Mouse (Mus musculus) intestine, postnatal 0 days (tissue): ENCODE data around the gene Ccdc85a. TPM values are rescaled to one million over a fixed set of nuclear protein-coding genes. Genes with fewer than 3 reads are reported as not detected.
"Not testable (repeated sequence)": the region's sequence is repeated elsewhere in the genome, so short reads cannot be mapped to it uniquely, and the experiment has no call there.

Experiments used
- ATAC-seq: fragments of 200-750 bp; cut with Nextera tagmentation; 2 replicates; pipeline ENCODE4 v1.8.0; 2017; ENCODE audit warnings: mild to moderate bottlenecking, moderate TSS enrichment, moderate library complexity
- H3K27ac ChIP-seq: fragments of 300-500 bp; sonication (generic); 2 replicates; pipeline ENCODE4 v1.5.1; 2014; ENCODE audit warnings: mild to moderate bottlenecking, low read depth, low read length, moderate library complexity
- H3K27me3 ChIP-seq: fragments of 300-500 bp; sonication (generic); replicated peaks from 2 replicates; pipeline ENCODE4 v1.6.1; 2014; ENCODE audit warnings: low read length, mixed read lengths; ENCODE audit not compliant: control insufficient read depth, insufficient read depth
- H3K36me3 ChIP-seq: fragments of 300-500 bp; sonication (generic); 2 replicates; pipeline ENCODE4 v1.6.1; 2014; ENCODE audit warnings: mild to moderate bottlenecking, moderate library complexity; ENCODE audit not compliant: control insufficient read depth, insufficient read depth
- H3K4me1 ChIP-seq: fragments of 300-500 bp; sonication (generic); replicated peaks from 2 replicates; pipeline ENCODE4 v1.6.1; 2014; ENCODE audit warnings: antibody characterized with exemption, low read length, mixed read lengths; ENCODE audit not compliant: control insufficient read depth, insufficient read depth
- H3K4me2 ChIP-seq: fragments of 300-500 bp; sonication (generic); replicated peaks from 2 replicates; pipeline ENCODE4 v1.6.1; 2014; ENCODE audit warnings: low read depth, mild to moderate bottlenecking, moderate library complexity
- H3K4me3 ChIP-seq: fragments of 300-500 bp; sonication (generic); 2 replicates; pipeline ENCODE4 v1.5.1; 2014; ENCODE audit warnings: low read depth, low read length
- H3K9ac ChIP-seq: fragments of 300-500 bp; sonication (generic); 2 replicates; pipeline ENCODE4 v1.6.1; 2014; ENCODE audit warnings: mild to moderate bottlenecking, low read depth, low read length
- H3K9me3 ChIP-seq: fragments of 300-500 bp; sonication (generic); 2 replicates; pipeline ENCODE4 v1.6.1; 2016; ENCODE audit warnings: mixed run types; ENCODE audit not compliant: control insufficient read depth
- CTCF ChIP-seq: sonication (generic); IDR thresholded peaks from 2 replicates; pipeline ENCODE4 v1.5.1; 2016; ENCODE audit warnings: low read depth, mild to moderate bottlenecking, control low read depth, antibody characterized with exemption, moderate library complexity
- WGBS: fragments of 180-500 bp; shearing (Covaris S2); extraction: QIAGEN DNeasy Blood & Tissue Kit; methylation state at CpG from one replicate; pipeline ENCODE4 v1.1.7; 2014; 5-methylcytosine and 5-hydroxymethylcytosine counted together
- polyA plus RNA-seq: library from polyadenylated mRNA; unstranded; fragments of >200 nt; fragmentation: Nextera tagmentation; extraction: Ambion mirVana; gene quantifications from 2 replicates; pipeline ENCODE4 v1.2.1, GENCODE M21; 2015

Ccdc85a gene
- polyA plus RNA-seq, 1 experiment from 2014 or later: 0.53 TPM

- Histone ChIP-seq H3K4me1 (no peaks in the 10 kb centered on the region), H3K4me3 (no peak overlapping the region), H3K27ac (no peak overlapping the region), H3K4me2 (no peak overlapping the region), H3K9me3 (no peaks in the 10 kb centered on the region), H3K9ac (no peak overlapping the region), H3K36me3 (no peaks in the 10 kb centered on the region), H3K27me3 (no peaks in the 10 kb centered on the region)
- ATAC-seq: no peak
- WGBS: 91% methylated on average over 1 of the region's 1 CpGs
- TF ChIP-seq CTCF: no peak
These were observed 125.0 kb downstream of the Ccdc85a start for GRCm38 (mm10) chr11:28459165-28459564.

DNA sequence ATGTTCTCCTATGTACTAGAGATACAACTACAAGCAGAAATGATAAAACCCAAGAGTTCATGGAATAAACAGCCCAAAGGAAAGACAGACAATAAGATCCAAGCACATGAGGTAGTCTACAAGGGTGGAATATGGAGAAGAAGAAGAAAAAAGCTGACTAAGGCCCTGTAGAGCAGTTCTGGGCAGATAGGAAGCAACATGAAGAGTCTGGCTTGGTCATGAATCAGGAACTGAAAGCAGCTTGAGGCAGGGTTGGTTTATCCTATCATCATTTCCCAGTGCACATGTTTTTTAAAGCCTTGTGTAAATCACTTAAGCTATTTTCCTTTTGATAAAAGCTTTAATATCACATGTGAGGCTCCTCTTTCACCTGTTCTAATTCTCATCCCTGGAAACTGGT lies 144.2 kb downstream of the Ccdc85a start:
- no peaks in the 10 kb centered on the region for H3K27me3 ChIP-seq
- no peaks in the 10 kb centered on the region for H3K4me1 ChIP-seq
- no peak for TF ChIP-seq CTCF
- no peak overlapping the region for H3K4me2 ChIP-seq
- no peak overlapping the region for H3K4me3 ChIP-seq
- H3K9me3 ChIP-seq: no peaks in the 10 kb centered on the region
- H3K36me3 ChIP-seq: no peaks in the 10 kb centered on the region
- ATAC-seq: no peak
- H3K9ac ChIP-seq: no peak overlapping the region
- no peak overlapping the region for H3K27ac ChIP-seq

DNA sequence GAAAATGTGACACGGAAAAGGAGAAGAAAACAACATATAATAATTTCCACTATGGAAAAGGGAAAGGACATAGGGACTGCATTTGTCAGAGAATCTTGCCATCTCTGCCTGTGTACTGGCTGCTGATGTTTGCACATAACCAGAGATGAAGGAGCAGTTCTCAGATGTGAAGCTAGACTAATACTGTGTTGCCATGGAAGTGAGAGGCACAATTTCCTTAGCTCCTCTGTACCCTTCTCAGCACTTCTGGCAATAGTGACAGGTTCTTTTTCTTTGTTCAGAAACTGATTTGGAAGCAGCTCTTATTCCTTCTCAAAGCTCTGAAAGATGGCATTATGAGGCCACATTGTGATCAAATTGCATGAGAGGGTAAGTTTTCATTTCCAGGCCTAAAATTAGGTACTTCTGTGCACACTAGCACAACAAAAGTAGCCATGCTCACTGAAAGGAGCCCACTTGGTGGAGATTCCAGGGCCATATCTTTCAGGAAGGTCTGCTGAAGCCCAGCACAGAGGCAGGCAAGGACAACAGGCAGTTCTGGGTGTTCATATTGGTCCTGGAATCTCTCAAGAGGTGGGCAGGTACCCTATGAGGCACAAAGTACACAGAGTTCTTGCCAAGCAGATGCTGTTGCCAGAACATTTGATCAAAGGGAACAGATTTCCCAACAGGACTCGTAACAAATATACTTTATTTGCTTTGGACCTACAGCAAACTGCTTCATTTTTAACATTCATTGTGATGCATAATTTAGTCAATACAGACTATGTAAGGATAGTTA lies 161.5 kb downstream of the Ccdc85a start:
- H3K4me3 ChIP-seq: no peak overlapping the region
- no peak overlapping the region for H3K27ac ChIP-seq
- no peak for TF ChIP-seq CTCF
- ATAC-seq: no peak
- no peaks in the 10 kb centered on the region for H3K9me3 ChIP-seq
- H3K9ac ChIP-seq: no peak overlapping the region
- no peaks in the 10 kb centered on the region for H3K4me1 ChIP-seq
- H3K4me2 ChIP-seq: no peak overlapping the region
- H3K27me3 ChIP-seq: no peaks in the 10 kb centered on the region
- no peaks in the 10 kb centered on the region for H3K36me3 ChIP-seq
- 84% methylated on average over 2 of the region's 2 CpGs for WGBS

- H3K4me2 ChIP-seq: no peak overlapping the region
- H3K4me3 ChIP-seq: no peak overlapping the region
- ATAC-seq: no peak
- H3K9me3 ChIP-seq: no peaks in the 10 kb centered on the region
- WGBS: 82% methylated on average over 2 of the region's 2 CpGs
- no peaks in the 10 kb centered on the region for H3K27me3 ChIP-seq
- H3K27ac ChIP-seq: no peak overlapping the region
- H3K36me3 ChIP-seq: no peaks in the 10 kb centered on the region
- H3K4me1 ChIP-seq: no peaks in the 10 kb centered on the region
- no peak for TF ChIP-seq CTCF
- no peak overlapping the region for H3K9ac ChIP-seq
These were observed 168.3 kb downstream of the Ccdc85a start for GRCm38 (mm10) chr11:28415841-28416240.

DNA sequence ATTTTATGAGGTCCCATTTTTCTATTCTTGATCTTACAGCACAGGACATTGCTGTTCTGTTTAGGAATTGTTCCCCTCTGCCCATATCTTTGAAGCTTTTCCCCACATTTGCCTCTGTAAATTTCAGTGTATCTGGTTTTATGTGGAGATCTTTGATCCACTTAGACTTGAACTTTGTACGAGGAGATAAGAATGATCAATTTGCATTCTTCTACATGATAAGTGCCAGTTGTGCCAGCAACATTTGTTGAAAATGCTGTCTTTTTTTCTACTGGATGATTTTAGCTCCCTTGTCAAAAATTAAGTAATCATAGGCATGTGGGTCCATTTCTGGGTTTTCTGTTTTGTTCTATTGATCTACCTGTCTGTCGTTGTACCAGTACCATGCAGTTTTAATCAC lies 174.2 kb downstream of the Ccdc85a start:
- H3K27ac ChIP-seq, H3K9ac ChIP-seq, H3K4me3 ChIP-seq, H3K27me3 ChIP-seq, ATAC-seq, H3K4me1 ChIP-seq, H3K36me3 ChIP-seq, H3K9me3 ChIP-seq, H3K4me2 ChIP-seq: not testable (repeated sequence)
- WGBS: 90% methylated on average over 2 of the region's 2 CpGs

GRCm38 (mm10) chr11:28397166-28397565 lies 187.0 kb downstream of the Ccdc85a start:
- WGBS: 65% methylated on average over 1 of the region's 1 CpGs

GRCm38 (mm10) chr11:28375891-28376290 lies 208.2 kb downstream of the Ccdc85a start:
- Histone ChIP-seq H3K27ac (no peak overlapping the region), H3K36me3 (no peaks in the 10 kb centered on the region), H3K9ac (no peak overlapping the region), H3K4me2 (no peak overlapping the region), H3K4me1 (no peaks in the 10 kb centered on the region), H3K27me3 (no peaks in the 10 kb centered on the region), H3K9me3 (no peaks in the 10 kb centered on the region), H3K4me3 (no peak overlapping the region)
- no peak for TF ChIP-seq CTCF
- no peak for ATAC-seq

More at GRCm38 (mm10) chr11:28397166-28397565, 187.0 kb downstream of the Ccdc85a start:
- Histone ChIP-seq H3K36me3 (no peaks in the 10 kb centered on the region), H3K27ac (no peak overlapping the region), H3K4me3 (no peak overlapping the region), H3K9ac (no peak overlapping the region), H3K9me3 (no peaks in the 10 kb centered on the region), H3K4me2 (no peak overlapping the region), H3K4me1 (no peaks in the 10 kb centered on the region), H3K27me3 (no peaks in the 10 kb centered on the region)
- no peak for TF ChIP-seq CTCF
- no peak for ATAC-seq
